Mouse (Mus musculus) intestine, embryonic 15.5 days (tissue): ENCODE data around the gene Nudt1. TPM values are rescaled to one million over a fixed set of nuclear protein-coding genes. Genes with fewer than 3 reads are reported as not detected.
A peak's percentile ranks its signal among the peaks of the same experiment; 100 is the strongest.

ENCODE experiments used
- ATAC-seq: fragments of 200-750 bp; cut with Nextera tagmentation; 2 replicates; pipeline ENCODE4 v1.8.0; 2017; ENCODE audit warnings: moderate TSS enrichment, moderate library complexity
- H3K27ac ChIP-seq: fragments of 300-500 bp; sonication (generic); 2 replicates; pipeline ENCODE4 v1.5.1; 2015; ENCODE audit warnings: mild to moderate bottlenecking, inconsistent platforms
- H3K27me3 ChIP-seq: fragments of 300-500 bp; sonication (generic); replicated peaks from 2 replicates; pipeline ENCODE4 v1.6.1; 2015; ENCODE audit warnings: inconsistent platforms
- H3K36me3 ChIP-seq: fragments of 300-500 bp; sonication (generic); 2 replicates; pipeline ENCODE4 v1.6.1; 2015; ENCODE audit warnings: inconsistent platforms
- H3K4me1 ChIP-seq: fragments of 300-500 bp; sonication (generic); replicated peaks from 2 replicates; pipeline ENCODE4 v1.6.1; 2015; ENCODE audit warnings: inconsistent platforms
- H3K4me2 ChIP-seq: fragments of 300-500 bp; sonication (generic); replicated peaks from 2 replicates; pipeline ENCODE4 v1.6.1; 2015; ENCODE audit warnings: mild to moderate bottlenecking, inconsistent platforms
- H3K4me3 ChIP-seq: fragments of 300-500 bp; sonication (generic); replicated peaks from 2 replicates; pipeline ENCODE4 v1.5.1; 2015; ENCODE audit warnings: inconsistent platforms
- H3K9ac ChIP-seq: fragments of 300-500 bp; sonication (generic); 2 replicates; pipeline ENCODE4 v1.6.1; 2015; ENCODE audit warnings: inconsistent platforms
- H3K9me3 ChIP-seq: fragments of 300-500 bp; sonication (generic); 2 replicates; pipeline ENCODE4 v1.6.1; 2016; ENCODE audit warnings: inconsistent platforms
- WGBS: fragments of 180-500 bp; shearing (Covaris S2); methylation state at CpG from one replicate; pipeline ENCODE4 v1.1.7; 2015; 5-methylcytosine and 5-hydroxymethylcytosine counted together
- polyA plus RNA-seq: library from polyadenylated mRNA; unstranded; fragments of >200 nt; fragmentation: Nextera tagmentation; extraction: Ambion mirVana; gene quantifications from 2 replicates; pipeline ENCODE4 v1.2.1, GENCODE M21; 2015

Gene Nudt1
- polyA plus RNA-seq, 1 experiment from 2014 or later: 48.5 TPM

- ATAC-seq: no peak
- Histone ChIP-seq H3K4me2 (no peak overlapping the region), H3K9me3 (no peaks in the 10 kb centered on the region), H3K4me3 (no peak overlapping the region), H3K36me3 (no peaks in the 10 kb centered on the region; the same call in 1 of the 2 replicates), H3K4me1 (peaks cover 8% of the 10 kb centered on the region), H3K27ac (no peak overlapping the region), H3K9ac (no peak overlapping the region; the same call in 1 of the 2 replicates), H3K27me3 (no peaks in the 10 kb centered on the region)
- 82% methylated on average over 3 of the region's 3 CpGs for WGBS
Observed at GRCm38 (mm10) chr5:140316716-140317115, 4.7 kb upstream of the Nudt1 start.

- Histone ChIP-seq H3K4me1 (peaks cover 8% of the 10 kb centered on the region), H3K4me2 (peak overlapping the region; percentile 74), H3K4me3 (peak overlapping the region; percentile 87), H3K36me3 (no peaks in the 10 kb centered on the region), H3K27me3 (no peaks in the 10 kb centered on the region), H3K27ac (peak overlapping the region; percentile 68), H3K9me3 (no peaks in the 10 kb centered on the region), H3K9ac (peak overlapping the region; percentile 100)
- peak; percentile 16 for ATAC-seq
- under 1% methylated on average over 17 of the region's 17 CpGs for WGBS
Observed at GRCm38 (mm10) chr5:140321756-140322575, 510 bp downstream of the Nudt1 start.

GRCm38 (mm10) chr5:140324058-140324457, 2.6 kb downstream of the Nudt1 start:
- H3K4me1 ChIP-seq: peaks cover 8% of the 10 kb centered on the region
- H3K27ac ChIP-seq: no peak overlapping the region
- no peak overlapping the region for H3K4me2 ChIP-seq
- 83% methylated on average over 5 of the region's 5 CpGs for WGBS
- H3K9ac ChIP-seq: no peak overlapping the region
- H3K36me3 ChIP-seq: peaks cover 7% of the 10 kb centered on the region; the same call in 1 of the 2 replicates
- ATAC-seq: no peak
- no peaks in the 10 kb centered on the region for H3K27me3 ChIP-seq
- H3K9me3 ChIP-seq: no peaks in the 10 kb centered on the region
- no peak overlapping the region for H3K4me3 ChIP-seq

GRCm38 (mm10) chr5:140331615-140332512, 10.4 kb downstream of the Nudt1 start, which contains the start of gene Mrm2:
Gene Mrm2 (minus strand): TSS chr5:140331898.
- Histone ChIP-seq H3K27me3 (no peaks in the 10 kb centered on the region), H3K36me3 (peaks cover 10% of the 10 kb centered on the region; the same call in 1 of the 2 replicates), H3K4me1 (0 out of 2 replicates have a peak, but pooled peaks cover 11% of the 10 kb centered on the region), H3K27ac (peak within 1 kb of the TSS; percentile 92), H3K9ac (peak within 1 kb of the TSS; percentile 58), H3K4me2 (peak within 1 kb of the TSS; percentile 90), H3K4me3 (peak within 1 kb of the TSS; percentile 45), H3K9me3 (no peaks in the 10 kb centered on the region)
- under 1% methylated on average over 39 of the region's 39 CpGs for WGBS
- ATAC-seq: peak; percentile 93

GRCm38 (mm10) chr5:140332519-140332918, 11.1 kb downstream of the Nudt1 start:
- 49% methylated on average over 4 of the region's 4 CpGs for WGBS
- Histone ChIP-seq H3K9ac (no peak overlapping the region), H3K27me3 (no peaks in the 10 kb centered on the region), H3K4me2 (peak overlapping the region; percentile 90), H3K9me3 (no peaks in the 10 kb centered on the region), H3K36me3 (peaks cover 10% of the 10 kb centered on the region; the same call in 1 of the 2 replicates), H3K4me1 (0 out of 2 replicates have a peak, but pooled peaks cover 11% of the 10 kb centered on the region), H3K27ac (peak overlapping the region; percentile 92; the same call in 1 of the 2 replicates), H3K4me3 (peak overlapping the region; percentile 45; the same call in 1 of the 2 replicates)
- ATAC-seq: peak; percentile 52

GRCm38 (mm10) chr5:140333631-140334030, 12.2 kb downstream of the Nudt1 start:
- no peak for ATAC-seq
- Histone ChIP-seq H3K27me3 (no peaks in the 10 kb centered on the region), H3K9me3 (no peaks in the 10 kb centered on the region), H3K4me3 (no peak overlapping the region), H3K27ac (no peak overlapping the region), H3K9ac (no peak overlapping the region), H3K4me2 (no peak overlapping the region), H3K4me1 (0 out of 2 replicates have a peak, but pooled peaks cover 11% of the 10 kb centered on the region), H3K36me3 (peaks cover 11% of the 10 kb centered on the region; the same call in 1 of the 2 replicates)
- WGBS: 43% methylated on average over 2 of the region's 2 CpGs

- H3K36me3 ChIP-seq: peaks cover 18% of the 10 kb centered on the region; the same call in 1 of the 2 replicates
- H3K9me3 ChIP-seq: no peaks in the 10 kb centered on the region
- H3K9ac ChIP-seq: no peak overlapping the region
- WGBS: 81% methylated on average over 1 of the region's 1 CpGs
- H3K27ac ChIP-seq: no peak overlapping the region
- no peak for ATAC-seq
- H3K27me3 ChIP-seq: no peaks in the 10 kb centered on the region
- H3K4me2 ChIP-seq: no peak overlapping the region
- 0 out of 2 replicates have a peak, but pooled peaks cover 5% of the 10 kb centered on the region for H3K4me1 ChIP-seq
- no peak overlapping the region for H3K4me3 ChIP-seq
Observed at GRCm38 (mm10) chr5:140336680-140337079, 15.2 kb downstream of the Nudt1 start.

GRCm38 (mm10) chr5:140338779-140339178, 17.3 kb downstream of the Nudt1 start:
- H3K9me3 ChIP-seq: no peaks in the 10 kb centered on the region
- H3K27me3 ChIP-seq: no peaks in the 10 kb centered on the region
- WGBS: 97% methylated on average over 4 of the region's 4 CpGs
- no peaks in the 10 kb centered on the region for H3K4me1 ChIP-seq
- H3K27ac ChIP-seq: no peak overlapping the region
- H3K36me3 ChIP-seq: peaks cover 18% of the 10 kb centered on the region
- H3K9ac ChIP-seq: no peak overlapping the region
- no peak overlapping the region for H3K4me2 ChIP-seq
- H3K4me3 ChIP-seq: no peak overlapping the region
- ATAC-seq: no peak

- Histone ChIP-seq H3K27me3 (no peaks in the 10 kb centered on the region), H3K27ac (no peak overlapping the region), H3K4me3 (no peak overlapping the region), H3K9ac (no peak overlapping the region), H3K36me3 (peaks cover 26% of the 10 kb centered on the region), H3K4me1 (no peaks in the 10 kb centered on the region), H3K9me3 (no peaks in the 10 kb centered on the region), H3K4me2 (no peak overlapping the region)
- 84% methylated on average over 3 of the region's 3 CpGs for WGBS
- ATAC-seq: no peak
Observed at GRCm38 (mm10) chr5:140339836-140340235, 18.4 kb downstream of the Nudt1 start.

- no peaks in the 10 kb centered on the region for H3K4me1 ChIP-seq
- no peak overlapping the region for H3K9ac ChIP-seq
- no peak overlapping the region for H3K4me2 ChIP-seq
- peaks cover 25% of the 10 kb centered on the region for H3K36me3 ChIP-seq
- ATAC-seq: no peak
- H3K27me3 ChIP-seq: no peaks in the 10 kb centered on the region
- no peak overlapping the region for H3K4me3 ChIP-seq
- H3K27ac ChIP-seq: no peak overlapping the region
- no peaks in the 10 kb centered on the region for H3K9me3 ChIP-seq
- WGBS: 75% methylated on average over 4 of the region's 4 CpGs
Observed at GRCm38 (mm10) chr5:140342880-140343279, 21.4 kb downstream of the Nudt1 start.

GRCm38 (mm10) chr5:140345244-140345643, 23.8 kb downstream of the Nudt1 start:
- H3K27ac ChIP-seq: no peak overlapping the region
- H3K4me1 ChIP-seq: no peaks in the 10 kb centered on the region
- peaks cover 16% of the 10 kb centered on the region for H3K36me3 ChIP-seq
- no peaks in the 10 kb centered on the region for H3K9me3 ChIP-seq
- H3K9ac ChIP-seq: no peak overlapping the region
- no peak overlapping the region for H3K4me3 ChIP-seq
- 92% methylated on average over 4 of the region's 4 CpGs for WGBS
- no peaks in the 10 kb centered on the region for H3K27me3 ChIP-seq
- H3K4me2 ChIP-seq: no peak overlapping the region
- no peak for ATAC-seq

- no peaks in the 10 kb centered on the region for H3K4me1 ChIP-seq
- no peak overlapping the region for H3K9ac ChIP-seq
- no peak overlapping the region for H3K4me3 ChIP-seq
- no peaks in the 10 kb centered on the region for H3K27me3 ChIP-seq
- peaks cover 13% of the 10 kb centered on the region for H3K36me3 ChIP-seq
- H3K27ac ChIP-seq: no peak overlapping the region
- no peaks in the 10 kb centered on the region for H3K9me3 ChIP-seq
- no peak overlapping the region for H3K4me2 ChIP-seq
- ATAC-seq: no peak
- 70% methylated on average over 1 of the region's 1 CpGs for whole genome bisulfite sequencing
Observed at GRCm38 (mm10) chr5:140346050-140346449, 24.6 kb downstream of the Nudt1 start.
